Mouse (Mus musculus) liver, adult 10 weeks (tissue): ENCODE measurements around the gene Ubn2. TPM values are rescaled to one million over a fixed set of nuclear protein-coding genes. Genes with fewer than 3 reads are reported as not detected.

Experiments used
- polyA plus RNA-seq: library from polyadenylated mRNA; stranded (reverse); fragments of 350-450 nt; fragmentation: Illumina TruSeq; extraction: RNeasy Lipid Tissue Mini Kit (QIAGEN cat#74804); gene quantifications from one replicate; pipeline ENCODE4 v1.2.3, GENCODE M21; 2014; ENCODE audit warnings: low read depth, low replicate concordance

The Ubn2 gene
- 10.8 TPM for polyA plus RNA-seq

GRCm38 (mm10) chr6:38433261-38434033, at the start of gene Ubn2:
Gene Ubn2, plus strand, starts transcription at chr6:38433950.

GRCm38 (mm10) chr6:38533428-38534405, 100.0 kb downstream of the Ubn2 start, which contains the start of gene Fmc1:
Gene Fmc1, plus strand, starts transcription at chr6:38533502.

GRCm38 (mm10) chr6:38551062-38551988, 117.6 kb downstream of the Ubn2 start, which contains the start of gene Luc7l2:
Gene Luc7l2, plus strand, starts transcription at chr6:38551334.

Other genes with a start within 250 kb of the Ubn2 start
- 0.64 TPM for gene D630045J12Rik, start 179.9 kb upstream of the Ubn2 start, polyA plus RNA-seq
- gene Zc3hav1l, start 134.7 kb upstream of the Ubn2 start, polyA plus RNA-seq: 0.34 TPM
- 40.3 TPM for gene Zc3hav1, start 79.3 kb upstream of the Ubn2 start, polyA plus RNA-seq
- 0.50 TPM for gene Ttc26, start 52.5 kb upstream of the Ubn2 start, polyA plus RNA-seq
- gene Fmc1, start 99.6 kb downstream of the Ubn2 start, polyA plus RNA-seq: 1.9 TPM
- 223 TPM for gene Luc7l2, start 117.4 kb downstream of the Ubn2 start, polyA plus RNA-seq
- not detected for gene Klrg2, start 203.3 kb downstream of the Ubn2 start, polyA plus RNA-seq
- gene Clec2l, start 229.1 kb downstream of the Ubn2 start, polyA plus RNA-seq: not detected